ENCODE assay signal across 8 mouse cellular contexts in the genomic region with DNA sequence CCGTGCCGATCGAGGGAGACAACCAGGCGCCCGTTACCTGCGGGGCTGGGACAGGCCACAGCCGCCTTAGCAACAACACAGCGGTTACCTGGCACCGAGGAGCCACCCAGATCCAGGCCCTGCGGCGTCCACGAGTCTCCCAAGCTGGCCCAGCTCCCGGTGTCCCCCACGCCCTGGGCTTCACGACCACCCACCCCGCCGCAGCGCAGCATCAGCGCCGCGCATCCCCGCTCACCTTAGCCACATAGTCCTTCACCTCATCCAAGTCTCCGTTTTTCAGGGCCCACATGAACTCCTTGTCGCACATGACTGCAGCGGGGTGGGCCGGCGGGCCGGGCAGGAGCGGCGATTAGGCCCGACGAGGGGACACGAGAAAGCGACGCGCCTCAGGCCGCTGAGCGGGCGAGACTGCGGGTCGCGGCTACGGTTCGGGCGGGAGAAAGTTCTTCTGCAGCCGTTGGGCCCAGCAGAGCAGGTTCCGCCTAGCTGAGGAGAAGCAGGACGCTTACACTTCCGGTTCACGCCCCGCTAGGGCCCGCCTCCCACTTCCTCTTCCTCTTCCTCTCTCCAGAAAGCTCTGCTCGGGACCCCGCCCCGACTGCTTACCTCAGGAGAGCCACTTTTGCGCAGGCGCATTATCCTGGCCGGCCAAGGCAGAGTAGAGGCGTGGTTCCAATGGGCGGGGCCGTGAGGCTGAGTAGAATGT. TPM values are rescaled to one million over a fixed set of nuclear protein-coding genes. Genes with fewer than 3 reads are reported as not detected.
A peak's percentile ranks its signal among the peaks of the same experiment; 100 is the strongest.
DNase-seq lines count a peak whose midpoint lies in the region; ATAC-seq and TF ChIP-seq lines count a peak whose summit lies in the region.

A gene (minus strand): TSS at position 585 of the 706 bp plus-strand sequence.

- ATAC-seq in kidney, embryonic 14.5 days (ENCODE audit: low FRiP score, low TSS enrichment) = peak; percentile 100
- peak; percentile 98 for ATAC-seq in limb, embryonic 15.5 days (ENCODE audit: insufficient number of reproducible peaks, low FRiP score, low TSS enrichment, low read depth)

- peak within 1 kb of the TSS; percentile 66 for H3K4me2 ChIP-seq in kidney, embryonic 14.5 days (replicated peaks; ENCODE audit: low read depth, low read length)
- H3K4me2 ChIP-seq in limb, embryonic 15.5 days = peak within 1 kb of the TSS; percentile 62

- H3K9me3 ChIP-seq in kidney, embryonic 14.5 days (ENCODE audit: control insufficient read depth, low read length) = no peaks in the 10 kb centered on the region
- no peaks in the 10 kb centered on the region for H3K9me3 ChIP-seq in limb, embryonic 15.5 days

- peak; percentile 98 for DNase-seq in A20 (ENCODE audit: low read depth, low spot score)
- DNase-seq in heart, adult 9 months (ENCODE audit: low spot score in 2 of 2) = peak; percentile 98 to 99
- peak; percentile 95 to 97 for DNase-seq in monocyte, adult 2 months (ENCODE audit: low read depth in 1 of 2, low spot score in 2 of 2)
- DNase-seq in spleen, postnatal 36 days (ENCODE audit: low spot score in 2 of 2) = peak; percentile 99

- under 1% methylated on average over 58 of the region's 61 CpGs for whole genome bisulfite sequencing in kidney, embryonic 14.5 days
- under 1% methylated on average over 60 of the region's 61 CpGs for WGBS in limb, embryonic 15.5 days

- H3K27ac ChIP-seq in bone marrow macrophage, adult 2 months (ENCODE audit: insufficient read depth, low read depth, low read length) = peak within 1 kb of the TSS; percentile 83
- H3K27ac ChIP-seq in embryonic fibroblast, embryonic 13.5 days (ENCODE audit: insufficient read depth, low read length) = peak within 1 kb of the TSS; percentile 48
- peak within 1 kb of the TSS; percentile 83 for H3K27ac ChIP-seq in kidney, embryonic 14.5 days (ENCODE audit: low read depth, low read length)
- H3K27ac ChIP-seq in limb, embryonic 15.5 days = peak within 1 kb of the TSS; percentile 86

- peak within 1 kb of the TSS; percentile 97 for H3K9ac ChIP-seq in kidney, embryonic 14.5 days (ENCODE audit: low read depth, low read length)
- H3K9ac ChIP-seq in limb, embryonic 15.5 days = peak within 1 kb of the TSS; percentile 92

- 0 out of 2 replicates have a peak, but pooled peaks cover 2% of the 10 kb centered on the region for H3K36me3 ChIP-seq in kidney, embryonic 14.5 days (ENCODE audit: control insufficient read depth, insufficient read depth, low read length)
- H3K36me3 ChIP-seq in limb, embryonic 15.5 days = no peaks in the 10 kb centered on the region

- TF ChIP-seq CTCF in bone marrow macrophage, adult 2 months (IDR thresholded peaks at IDR 0.05; ENCODE audit: low read depth, low read length) = no peak
- no peak for TF ChIP-seq CTCF in embryonic fibroblast, embryonic 13.5 days (IDR thresholded peaks at IDR 0.05; ENCODE audit: borderline replicate concordance, insufficient read depth, low read length)

- peaks cover 35% of the 10 kb centered on the region for H3K4me1 ChIP-seq in bone marrow macrophage, adult 2 months (ENCODE audit: control insufficient read depth, insufficient read depth, low read length)
- H3K4me1 ChIP-seq in embryonic fibroblast, embryonic 13.5 days (ENCODE audit: control insufficient read depth, insufficient read depth, low read length) = peaks cover 13% of the 10 kb centered on the region
- H3K4me1 ChIP-seq in kidney, embryonic 14.5 days (ENCODE audit: control insufficient read depth, insufficient read depth, low read length) = peaks cover 7% of the 10 kb centered on the region; the same call in 1 of the 2 replicates
- H3K4me1 ChIP-seq in limb, embryonic 15.5 days = peaks cover 2% of the 10 kb centered on the region; the same call in 1 of the 2 replicates

- peak within 1 kb of the TSS; percentile 97 for H3K4me3 ChIP-seq in bone marrow macrophage, adult 2 months (ENCODE audit: insufficient read depth, low read length)
- H3K4me3 ChIP-seq in embryonic fibroblast, embryonic 13.5 days (ENCODE audit: insufficient read depth, low read length) = peak within 1 kb of the TSS; percentile 78
- peak within 1 kb of the TSS; percentile 99 for H3K4me3 ChIP-seq in kidney, embryonic 14.5 days (ENCODE audit: low read length)
- peak within 1 kb of the TSS; percentile 77 for H3K4me3 ChIP-seq in limb, embryonic 15.5 days

- no peaks in the 10 kb centered on the region for H3K27me3 ChIP-seq in kidney, embryonic 14.5 days (ENCODE audit: control insufficient read depth, insufficient read depth, low read length)
- no peaks in the 10 kb centered on the region for H3K27me3 ChIP-seq in limb, embryonic 15.5 days

- no peak for TF ChIP-seq POLR2A in bone marrow macrophage, adult 2 months (IDR thresholded peaks at IDR 0.05; ENCODE audit: borderline replicate concordance, low read depth, low read length)
- TF ChIP-seq POLR2A in embryonic fibroblast, embryonic 13.5 days (IDR thresholded peaks at IDR 0.05; ENCODE audit: low read depth, low read length) = peak; percentile 69

RNA-seq across cellular contexts. Expression of the gene that starts here (rescaled TPM):
- 195 and 199 TPM in 2 replicates for polyA plus RNA-seq in bone marrow macrophage, adult 2 months (2012; ENCODE audit: insufficient read depth, insufficient read length, missing spikeins)
- 316 and 393 TPM in 2 replicates for polyA plus RNA-seq in embryonic fibroblast, embryonic 13.5 days (2011; ENCODE audit: insufficient read length, low read depth, missing spikeins)
- polyA plus RNA-seq in kidney, embryonic 14.5 days (2014; fragmentation: Nextera tagmentation; extraction: Ambion mirVana) = 79.1 and 131 TPM in 2 replicates
- 147 and 148 TPM in 2 replicates for polyA plus RNA-seq in limb, embryonic 15.5 days (2015; fragmentation: Nextera tagmentation; extraction: Ambion mirVana)

Comparison
In these comparisons a context has a peak if more than half of its experiments do, and no peak if none do; other contexts are left out.
1. Peak in every context shown above with its lines: DNase-seq, ATAC-seq, H3K4me3 ChIP-seq and H3K27ac ChIP-seq.